Mouse (Mus musculus): Measurements from ENCODE around the gene Ifnar2.
"Not testable (repeated sequence)": the region's sequence is repeated elsewhere in the genome, so short reads cannot be mapped to it uniquely, and the experiment has no call there.

The Ifnar2 gene

GRCm38 (mm10) chr16:91432720-91433328 lies 60.2 kb downstream of the Ifnar2 start:
- no peak for DNase-seq

- no peak for DNase-seq
Observed at GRCm38 (mm10) chr16:91433329-91433933, 60.8 kb downstream of the Ifnar2 start.

- DNase-seq: no peak
Observed at GRCm38 (mm10) chr16:91434119-91434518, 61.5 kb downstream of the Ifnar2 start.

GRCm38 (mm10) chr16:91438081-91438480 lies 65.5 kb downstream of the Ifnar2 start:
- no peak for DNase-seq

GRCm38 (mm10) chr16:91438599-91438998 lies 66.0 kb downstream of the Ifnar2 start:
- not testable (repeated sequence) for DNase-seq

GRCm38 (mm10) chr16:91441366-91441765 lies 68.8 kb downstream of the Ifnar2 start:
- DNase-seq: peak; percentile 89

GRCm38 (mm10) chr16:91441811-91442240 lies 69.2 kb downstream of the Ifnar2 start:
- no peak for DNase-seq

- DNase-seq: no peak
Observed at GRCm38 (mm10) chr16:91442446-91442845, 69.9 kb downstream of the Ifnar2 start.

- DNase-seq: no peak
Observed at GRCm38 (mm10) chr16:91443211-91443611, 70.6 kb downstream of the Ifnar2 start.

- DNase-seq: no peak
Observed at GRCm38 (mm10) chr16:91444847-91445246, 72.3 kb downstream of the Ifnar2 start.

- no peak for DNase-seq
Observed at GRCm38 (mm10) chr16:91445566-91445965, 73.0 kb downstream of the Ifnar2 start.

GRCm38 (mm10) chr16:91446778-91447511 lies 74.4 kb downstream of the Ifnar2 start:
- no peak for DNase-seq

- DNase-seq: peak; percentile 76 to 86
Observed at GRCm38 (mm10) chr16:91447512-91447900, 74.9 kb downstream of the Ifnar2 start.

- DNase-seq: no peak
Observed at GRCm38 (mm10) chr16:91448088-91448487, 75.5 kb downstream of the Ifnar2 start.

- DNase-seq: no peak
Observed at GRCm38 (mm10) chr16:91448895-91449294, 76.3 kb downstream of the Ifnar2 start.

- no peak for DNase-seq
Observed at GRCm38 (mm10) chr16:91450137-91451064, 77.8 kb downstream of the Ifnar2 start.

GRCm38 (mm10) chr16:91451949-91452348 lies 79.4 kb downstream of the Ifnar2 start:
- no peak for DNase-seq

- DNase-seq: peak in 1 of 2 experiments; percentile 49
Observed at GRCm38 (mm10) chr16:91452363-91452896, 79.8 kb downstream of the Ifnar2 start.
